ENCODE assay signal across 1 mouse cellular context in genomic region chr19:10693926-10694682, GRCm38 (mm10).
A peak's percentile ranks its signal among the peaks of the same experiment; 100 is the strongest.
TF ChIP-seq lines count a peak whose summit lies in the region.

No protein-coding gene starts in this region.

TF ChIP-seq in CH12.LX, 34 proteins besides CTCF, POLR2A, EP300 and RAD21 (continued from another document):
- TF ChIP-seq ZMIZ1 (IDR thresholded peaks at IDR 0.05; ENCODE audit: low read depth, low read length) = no peak
- no peak for TF ChIP-seq ZC3H11A (IDR thresholded peaks at IDR 0.05; ENCODE audit: low read depth, low read length)
- TF ChIP-seq CHD2 (IDR thresholded peaks at IDR 0.05; ENCODE audit: low read length) = peak; percentile 30; the same call in 1 of the 2 replicates
- no peak for TF ChIP-seq TBP (conservative IDR thresholded peaks at IDR 0.05; ENCODE audit: low read depth, low read length)
- TF ChIP-seq MYC (IDR thresholded peaks at IDR 0.05; ENCODE audit: low read depth, low read length) = no peak
- TF ChIP-seq TCF12 (IDR thresholded peaks at IDR 0.05; ENCODE audit: low read depth, low read length) = 0 out of 2 replicates have a peak, but pooled peaks have one; percentile 25
- no peak for TF ChIP-seq USF1 (IDR thresholded peaks at IDR 0.05; ENCODE audit: low read depth, low read length)
- 0 out of 2 replicates have a peak, but pooled peaks have one; percentile 31 for TF ChIP-seq ELF1 (IDR thresholded peaks at IDR 0.05; ENCODE audit: low read depth, low read length)
- TF ChIP-seq NRF1 (IDR thresholded peaks at IDR 0.05; ENCODE audit: low read depth, low read length) = no peak
- TF ChIP-seq MAZ (IDR thresholded peaks at IDR 0.05; ENCODE audit: low read depth, low read length) = 0 out of 2 replicates have a peak, but pooled peaks have one; percentile 50
- no peak for TF ChIP-seq KAT2A (IDR thresholded peaks at IDR 0.05; ENCODE audit: insufficient replicate concordance, low read length)
- peak; percentile 46 for TF ChIP-seq JUND (conservative IDR thresholded peaks at IDR 0.05; ENCODE audit: low read depth, low read length)
- no peak for TF ChIP-seq USF2 (conservative IDR thresholded peaks at IDR 0.05; ENCODE audit: low read depth, low read length)
- TF ChIP-seq UBTF (IDR thresholded peaks at IDR 0.05; ENCODE audit: low read depth, low read length) = no peak
- TF ChIP-seq ZNF384 (IDR thresholded peaks at IDR 0.05; ENCODE audit: low read depth, low read length) = no peak
- no peak; the same call in 1 of the 2 replicates for TF ChIP-seq ETS1 (conservative IDR thresholded peaks at IDR 0.05; ENCODE audit: low read depth, low read length)
- TF ChIP-seq PAX5 (IDR thresholded peaks at IDR 0.05; ENCODE audit: low read length) = no peak
- no peak; the same call in 1 of the 2 replicates for TF ChIP-seq HCFC1 (IDR thresholded peaks at IDR 0.05; ENCODE audit: low read depth, low read length)
- no peak for TF ChIP-seq RCOR1 (conservative IDR thresholded peaks at IDR 0.05; ENCODE audit: low read depth, low read length)
- 0 out of 2 replicates have a peak, but pooled peaks have one; percentile 37 for TF ChIP-seq MXI1 (IDR thresholded peaks at IDR 0.05; ENCODE audit: low read depth, low read length)
- TF ChIP-seq IRF4 (IDR thresholded peaks at IDR 0.05; ENCODE audit: low read depth, low read length) = peak; percentile 84
- TF ChIP-seq CHD1 (IDR thresholded peaks at IDR 0.05; ENCODE audit: low read depth, low read length) = 0 out of 2 replicates have a peak, but pooled peaks have one; percentile 46
- no peak; the same call in 1 of the 2 replicates for TF ChIP-seq JUN (IDR thresholded peaks at IDR 0.05; ENCODE audit: insufficient read depth, low read depth, low read length)
TF ChIP-seq in CH12.LX: peak in this region for 13.
